Mouse (Mus musculus) G1E (cell line): ENCODE data around the gene Cyth1.

Experiments used
- CTCF ChIP-seq: IDR thresholded peaks from 2 replicates; pipeline ENCODE4 v1.5.1; 2012; ENCODE audit warnings: low read depth, low read length, inconsistent platforms, mixed read lengths
- GATA1 ChIP-seq: IDR thresholded peaks from 2 replicates; pipeline ENCODE4 v1.6.1; 2012; ENCODE audit warnings: borderline replicate concordance, low read length, inconsistent platforms, mixed read lengths
- POLR2AphosphoS5 ChIP-seq: IDR thresholded peaks from 2 replicates; pipeline ENCODE4 v1.6.1; 2012; ENCODE audit warnings: low read depth, low read length, inconsistent platforms; ENCODE audit not compliant: insufficient replicate concordance
- TAL1 ChIP-seq: conservative IDR thresholded peaks from 2 replicates; pipeline ENCODE4 v1.6.1; 2012; ENCODE audit warnings: low read depth, low read length, inconsistent platforms, mixed read lengths

DNA sequence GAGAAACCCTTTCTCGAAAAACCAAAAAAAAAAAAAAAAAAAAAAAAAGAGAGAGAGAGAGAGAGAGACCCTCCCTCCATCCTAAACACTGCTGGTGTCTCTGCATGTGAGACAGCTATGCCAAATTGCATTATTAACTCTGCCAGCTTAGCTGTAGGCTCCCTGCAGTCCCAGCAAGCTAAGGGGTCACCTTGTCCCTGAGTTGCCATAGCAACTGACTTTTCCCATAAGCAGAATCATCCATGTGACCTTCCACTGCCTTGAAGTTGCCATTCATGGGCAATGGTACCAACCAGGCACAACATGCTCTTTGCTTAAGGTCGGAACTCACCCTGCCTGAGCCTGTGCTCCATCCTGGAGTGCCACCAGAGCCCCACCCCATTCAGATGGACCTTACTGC is 46.6 kb upstream of the Cyth1 start:
- TF ChIP-seq CTCF (no peak), GATA1 (no peak), POLR2AphosphoS5 (no peak), TAL1 (no peak)
